Mouse (Mus musculus): ENCODE measurements around the gene Gm12185.

DNA sequence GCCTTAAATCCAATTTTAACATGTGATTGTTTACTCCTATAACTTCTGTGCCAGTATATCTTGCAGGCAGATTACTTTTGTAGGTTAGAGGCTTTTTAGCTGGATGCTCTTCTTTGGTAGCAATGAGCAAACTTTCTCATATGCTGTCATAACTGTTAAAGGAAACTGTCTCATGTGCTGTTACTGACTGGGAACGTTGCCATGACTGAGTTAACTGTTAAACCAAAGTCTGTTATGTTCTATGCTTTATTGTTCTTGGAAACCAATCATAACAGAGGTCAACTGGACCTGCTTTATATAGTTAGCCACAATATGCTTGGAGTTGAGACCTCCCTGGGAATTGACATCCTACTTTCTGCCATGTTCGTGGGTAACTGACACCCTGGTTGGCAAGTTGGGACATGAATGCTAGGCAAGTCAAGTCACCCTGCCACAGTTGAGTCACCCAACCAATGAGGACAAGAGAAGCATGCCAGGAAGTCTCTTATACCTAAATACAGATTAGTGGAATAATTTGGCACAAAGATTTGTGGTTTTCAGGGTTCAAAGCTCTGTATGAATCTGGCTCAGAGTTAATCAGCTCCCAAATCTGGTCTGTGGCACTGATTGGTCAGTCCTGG lies 93.1 kb downstream of the Gm12185 start:
- no peak for TF ChIP-seq CTCF (IDR thresholded peaks at IDR 0.05)
- no peak for TF ChIP-seq POLR2A (IDR thresholded peaks at IDR 0.05; ENCODE audit: insufficient read depth, low read depth, low read length)
- TF ChIP-seq EP300 (IDR thresholded peaks at IDR 0.05; ENCODE audit: insufficient read depth, low read depth, low read length), result no peak
